Mouse (Mus musculus) G1E (cell line): ENCODE measurements around the gene Pax5. TPM values are rescaled to one million over a fixed set of nuclear protein-coding genes. Genes with fewer than 3 reads are reported as not detected.

Experiments
- ATAC-seq: 2 replicates; pipeline ENCODE4 v1.8.0; 2016; ENCODE audit warnings: mild to moderate bottlenecking; ENCODE audit not compliant: insufficient number of reproducible peaks, poor library complexity, low FRiP score, severe bottlenecking; ENCODE audit errors: extremely low read depth
- DNase-seq: peaks from one replicate; pipeline ENCODE4 v3.0.0; 2012; ENCODE audit warnings: low spot score
- H3K27me3 ChIP-seq: 2 replicates; pipeline ENCODE4 v1.6.1; 2012; ENCODE audit warnings: mild to moderate bottlenecking, low read length, inconsistent platforms; ENCODE audit not compliant: insufficient read depth
- H3K36me3 ChIP-seq: replicated peaks from 2 replicates; pipeline ENCODE3; 2012; ENCODE audit warnings: mild to moderate bottlenecking, inconsistent platforms
- H3K4me1 ChIP-seq: 2 replicates; pipeline ENCODE4 v1.6.1; 2012; ENCODE audit warnings: low read depth, low read length, inconsistent platforms, mixed read lengths; ENCODE audit not compliant: insufficient read depth
- H3K4me3 ChIP-seq: 2 replicates; pipeline ENCODE4 v1.5.1; 2012; ENCODE audit warnings: low read depth, mild to moderate bottlenecking, inconsistent platforms, low read length, moderate library complexity, mixed read lengths
- H3K9me3 ChIP-seq: replicated peaks from 2 replicates; pipeline ENCODE4 v1.6.1; 2012; ENCODE audit warnings: inconsistent platforms
- CTCF ChIP-seq: IDR thresholded peaks from 2 replicates; pipeline ENCODE4 v1.5.1; 2012; ENCODE audit warnings: low read depth, low read length, inconsistent platforms, mixed read lengths
- GATA1 ChIP-seq: IDR thresholded peaks from 2 replicates; pipeline ENCODE4 v1.6.1; 2012; ENCODE audit warnings: borderline replicate concordance, low read length, inconsistent platforms, mixed read lengths
- GATA2 ChIP-seq: IDR thresholded peaks from 2 replicates; pipeline ENCODE4 v1.6.1; 2012; ENCODE audit warnings: low read depth, low read length, inconsistent platforms, borderline replicate concordance
- POLR2AphosphoS5 ChIP-seq: IDR thresholded peaks from 2 replicates; pipeline ENCODE4 v1.6.1; 2012; ENCODE audit warnings: low read depth, low read length, inconsistent platforms; ENCODE audit not compliant: insufficient replicate concordance
- TAL1 ChIP-seq: conservative IDR thresholded peaks from 2 replicates; pipeline ENCODE4 v1.6.1; 2012; ENCODE audit warnings: low read depth, low read length, inconsistent platforms, mixed read lengths
- polyA plus RNA-seq: library from polyadenylated mRNA; stranded (reverse); fragments of >175 nt; gene quantifications from 2 replicates; pipeline ENCODE4 v1.2.3, GENCODE M21; 2012
- total RNA-seq, 2 experiments: library from RNA; stranded (forward) in 1 of 2; stranded (reverse) in 1 of 2; fragments of 200-1000 nt in 1 of 2; fragments of >200 nt in 1 of 2; fragmentation: Nextera tagmentation in 1 of 2; gene quantifications; 2 replicates each; pipeline ENCODE4 v1.2.3; 2014 to 2017

The Pax5 gene
- total and polyA plus RNA-seq, 3 experiments = 0.22 TPM; not detected in 2

DNA sequence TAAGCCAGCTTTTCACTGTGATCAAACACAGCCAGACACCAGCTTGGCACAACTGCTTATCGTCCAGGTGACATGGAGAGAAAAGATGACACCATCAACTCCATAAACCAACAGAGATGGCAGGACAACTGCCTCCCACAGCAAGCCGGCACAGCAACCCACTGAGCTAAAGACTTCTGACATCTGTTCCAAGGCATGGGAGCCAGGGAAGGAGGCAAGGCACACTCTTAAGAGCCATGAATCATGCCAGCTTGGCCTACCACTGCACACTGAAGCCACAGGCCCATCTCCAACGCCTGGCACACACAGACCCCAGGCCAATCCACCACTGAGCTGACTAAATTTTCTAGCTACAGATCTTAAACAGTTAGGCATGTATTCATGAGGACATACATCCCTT lies 32.3 kb downstream of the Pax5 start:
- H3K27me3 ChIP-seq = peaks cover 29% of the 10 kb centered on the region
- TF ChIP-seq POLR2AphosphoS5 (no peak), CTCF (no peak), GATA1 (no peak), GATA2 (no peak), TAL1 (no peak)

DNA sequence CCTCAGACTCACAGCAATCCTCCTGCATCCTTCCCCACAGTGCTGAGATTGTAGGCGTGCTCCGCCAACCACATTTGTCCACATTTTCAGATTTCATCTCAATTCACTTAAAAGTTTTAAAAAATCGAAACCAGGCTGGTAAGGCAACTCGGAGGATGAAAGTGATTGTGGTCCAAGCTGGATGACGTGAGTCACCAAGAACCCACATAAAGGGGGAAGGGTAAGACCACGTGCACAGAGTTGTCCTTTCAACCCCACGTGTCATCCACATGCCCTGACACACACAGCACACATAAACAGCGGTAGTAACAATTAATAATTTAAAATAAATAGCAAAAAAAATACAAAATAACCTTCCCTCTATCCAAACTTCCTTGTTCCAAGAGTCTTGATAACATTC lies 35.3 kb downstream of the Pax5 start:
- no peak for ATAC-seq
- H3K36me3 ChIP-seq = no peaks in the 10 kb centered on the region
- DNase-seq = no peak
- no peak for TF ChIP-seq POLR2AphosphoS5
- no peak for TF ChIP-seq CTCF
- no peak for TF ChIP-seq GATA1
- TF ChIP-seq TAL1 = no peak
- no peak for TF ChIP-seq GATA2
- peaks cover 34% of the 10 kb centered on the region for H3K27me3 ChIP-seq
- H3K9me3 ChIP-seq = no peaks in the 10 kb centered on the region
- no peaks in the 10 kb centered on the region for H3K4me1 ChIP-seq
- H3K4me3 ChIP-seq = no peak overlapping the region

More for the DNA sequence above, 32.3 kb downstream of the Pax5 start:
- H3K36me3 ChIP-seq = no peaks in the 10 kb centered on the region
- no peak for ATAC-seq
- no peak overlapping the region for H3K4me3 ChIP-seq
- H3K9me3 ChIP-seq = no peaks in the 10 kb centered on the region
- DNase-seq = no peak
- no peaks in the 10 kb centered on the region for H3K4me1 ChIP-seq

GRCm38 (mm10) chr4:44673726-44674125 lies 36.6 kb downstream of the Pax5 start:
- ATAC-seq (no peak), DNase-seq (no peak)
- TF ChIP-seq CTCF (no peak), GATA2 (no peak), POLR2AphosphoS5 (no peak), TAL1 (no peak), GATA1 (no peak)
- Histone ChIP-seq H3K9me3 (peaks cover 3% of the 10 kb centered on the region), H3K27me3 (peaks cover 34% of the 10 kb centered on the region), H3K36me3 (no peaks in the 10 kb centered on the region), H3K4me1 (no peaks in the 10 kb centered on the region), H3K4me3 (no peak overlapping the region)

DNA sequence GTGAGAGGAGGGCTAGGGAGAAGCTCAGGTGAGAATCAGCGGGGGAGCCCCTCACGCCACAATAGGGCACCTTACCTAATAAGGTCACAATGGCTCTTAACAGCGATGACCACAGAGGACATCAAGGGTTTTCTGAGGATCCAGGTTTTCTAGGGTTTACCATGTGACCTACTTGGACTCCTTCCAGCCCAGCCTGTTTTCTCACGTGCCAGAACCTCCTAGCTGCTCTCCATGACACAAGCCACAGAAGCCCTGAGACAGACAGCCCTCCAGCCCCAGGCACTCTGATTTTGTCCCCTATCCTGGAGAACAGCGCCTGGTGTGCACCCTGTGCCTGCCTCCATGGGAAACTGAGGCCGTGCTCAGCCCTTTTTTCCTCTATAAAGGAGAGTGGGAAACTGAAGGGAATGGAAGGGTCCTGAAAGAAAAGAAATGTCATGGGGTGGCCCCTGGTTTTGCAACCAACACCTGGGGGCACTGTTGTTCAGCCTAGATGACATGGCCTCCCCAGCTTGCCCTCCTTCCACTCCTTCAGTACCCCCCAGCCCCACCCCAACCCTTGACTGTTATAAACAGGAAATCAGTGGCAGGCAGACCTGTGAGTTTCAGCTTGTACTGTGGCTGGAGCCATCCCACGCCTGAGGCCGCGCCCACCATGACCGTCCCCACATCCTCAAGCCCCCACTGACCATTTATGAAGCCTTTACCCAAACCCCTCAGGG lies 37.9 kb downstream of the Pax5 start:
- DNase-seq = no peak
- Histone ChIP-seq H3K36me3 (no peaks in the 10 kb centered on the region), H3K4me3 (no peak overlapping the region)

GRCm38 (mm10) chr4:44671486-44671885 lies 38.8 kb downstream of the Pax5 start:
- H3K9me3 ChIP-seq = peaks cover 3% of the 10 kb centered on the region
- DNase-seq = no peak
- TF ChIP-seq TAL1 (no peak), GATA2 (no peak), GATA1 (no peak), CTCF (no peak), POLR2AphosphoS5 (no peak)
- peaks cover 30% of the 10 kb centered on the region for H3K27me3 ChIP-seq
- no peaks in the 10 kb centered on the region for H3K4me1 ChIP-seq
- no peak overlapping the region for H3K4me3 ChIP-seq
- H3K36me3 ChIP-seq = no peaks in the 10 kb centered on the region
- no peak for ATAC-seq

More for the DNA sequence above, 37.9 kb downstream of the Pax5 start:
- TF ChIP-seq TAL1 = no peak
- Histone ChIP-seq H3K27me3 (peaks cover 38% of the 10 kb centered on the region), H3K4me1 (no peaks in the 10 kb centered on the region), H3K9me3 (peaks cover 3% of the 10 kb centered on the region)
- ATAC-seq = no peak

GRCm38 (mm10) chr4:44671035-44671434 lies 39.3 kb downstream of the Pax5 start:
- DNase-seq (no peak), ATAC-seq (no peak)
- Histone ChIP-seq H3K27me3 (peaks cover 30% of the 10 kb centered on the region), H3K4me3 (no peak overlapping the region), H3K36me3 (no peaks in the 10 kb centered on the region), H3K9me3 (peaks cover 3% of the 10 kb centered on the region), H3K4me1 (no peaks in the 10 kb centered on the region)
- TF ChIP-seq TAL1 = no peak
- TF ChIP-seq GATA2 = no peak
- no peak for TF ChIP-seq CTCF
- no peak for TF ChIP-seq POLR2AphosphoS5
- TF ChIP-seq GATA1 = no peak

GRCm38 (mm10) chr4:44670380-44670779 lies 39.9 kb downstream of the Pax5 start:
- peaks cover 3% of the 10 kb centered on the region for H3K9me3 ChIP-seq
- no peaks in the 10 kb centered on the region for H3K36me3 ChIP-seq
- no peak overlapping the region for H3K4me3 ChIP-seq
- no peak for ATAC-seq
- no peak for DNase-seq
- H3K27me3 ChIP-seq = peaks cover 30% of the 10 kb centered on the region
- TF ChIP-seq CTCF (no peak), GATA1 (no peak), TAL1 (no peak), GATA2 (no peak), POLR2AphosphoS5 (no peak)
- no peaks in the 10 kb centered on the region for H3K4me1 ChIP-seq
